Mouse (Mus musculus): ENCODE measurements around the gene Gm9945.

GRCm38 (mm10) chr11:53522930-53523329 is 43.0 kb downstream of the Gm9945 start:
- no peak for TF ChIP-seq CTCF (IDR thresholded peaks at IDR 0.05; ENCODE audit: borderline replicate concordance, insufficient read depth, low read length)
- TF ChIP-seq POLR2A (IDR thresholded peaks at IDR 0.05; ENCODE audit: low read depth, low read length) = no peak
